Mouse (Mus musculus) left cerebral cortex, postnatal 10 days (tissue): ENCODE results near the gene S1pr3. TPM values are rescaled to one million over a fixed set of nuclear protein-coding genes. Genes with fewer than 3 reads are reported as not detected.
A peak's percentile ranks its signal among the peaks of the same experiment; 100 is the strongest.

Experiments
- DNase-seq, 2 experiments: peaks; one replicate each; pipeline ENCODE4 v3.0.0; 2021 to 2022; ENCODE audit warnings: low spot score in 2 of 2, mixed read lengths in 1 of 2; ENCODE audit errors: extremely low spot score in 1 of 2
- intact Hi-C: fragments of 180-260 bp; cut with DNase I; formaldehyde crosslinking; loops from one replicate; pipeline ENCODE4 v1.15.1; 2025
- total RNA-seq, 2 experiments: library from RNA; stranded (reverse); gene quantifications; 2 replicates each; pipeline ENCODE4 v1.2.3; 2021

Gene S1pr3
- 1 to 10 TPM; 7.3 to 7.9 TPM for total RNA-seq

DNA sequence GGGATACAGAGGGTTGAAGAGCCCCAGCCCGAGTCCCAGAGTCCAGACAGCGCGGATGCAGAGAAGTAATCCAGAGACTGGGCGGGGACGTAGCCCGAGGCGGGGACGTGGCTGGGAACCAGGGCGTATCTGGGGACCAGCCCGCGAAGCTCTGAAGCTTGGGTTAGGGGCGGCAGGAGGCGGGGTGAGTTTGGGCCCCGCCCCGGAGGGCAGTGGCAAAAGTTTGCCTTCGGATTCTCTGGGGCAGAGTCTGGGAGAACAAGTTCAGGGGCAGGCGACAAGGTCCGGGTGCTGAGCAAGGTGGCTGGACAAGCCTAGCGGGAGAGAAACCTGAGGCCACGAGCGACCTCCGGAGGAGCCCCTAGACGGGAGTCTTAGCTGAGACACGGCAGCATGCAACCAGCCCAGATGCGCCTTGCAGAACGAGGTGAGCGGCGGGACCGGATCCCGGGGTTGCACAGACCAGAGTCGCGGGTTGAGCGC is at the start of gene S1pr3:
S1pr3 (plus strand) TSS at position 121 of the 483 bp plus-strand sequence.
- peak in 1 of 2 experiments; percentile 83 for DNase-seq
- intact Hi-C loops, result loop anchor here (5.0 to 10.0 kb wide), 2 partner anchors 114 to 191 kb away; no protein-coding TSS in a partner anchor

- intact Hi-C loops, result no loop called here
- DNase-seq, result no peak
These were observed 47.9 kb upstream of the S1pr3 start for GRCm38 (mm10) chr13:51360441-51360962.

DNA sequence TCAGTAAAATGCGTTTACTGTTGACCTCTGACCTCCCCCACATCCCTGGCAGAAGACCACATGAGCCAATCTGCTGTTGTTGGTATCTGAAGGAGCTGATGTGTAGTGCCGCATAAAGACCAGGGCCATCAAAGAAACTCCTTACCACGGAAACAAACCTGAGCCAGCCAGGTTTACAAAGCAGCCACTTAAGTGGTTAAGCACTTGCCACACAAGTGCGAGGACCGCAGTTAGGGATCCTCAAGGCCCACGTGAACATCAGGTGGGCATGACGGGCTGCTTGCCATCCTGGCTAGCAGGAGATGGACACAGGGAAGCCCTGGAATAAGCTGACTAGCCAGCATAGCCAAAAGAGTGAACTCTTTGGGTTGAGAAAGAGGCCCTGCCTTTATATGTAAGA is 45.0 kb upstream of the S1pr3 start:
- no peak for DNase-seq
- intact Hi-C loops, result no loop called here

GRCm38 (mm10) chr13:51363985-51364384 is 44.5 kb upstream of the S1pr3 start:
- intact Hi-C loops, result no loop called here
- no peak for DNase-seq

DNA sequence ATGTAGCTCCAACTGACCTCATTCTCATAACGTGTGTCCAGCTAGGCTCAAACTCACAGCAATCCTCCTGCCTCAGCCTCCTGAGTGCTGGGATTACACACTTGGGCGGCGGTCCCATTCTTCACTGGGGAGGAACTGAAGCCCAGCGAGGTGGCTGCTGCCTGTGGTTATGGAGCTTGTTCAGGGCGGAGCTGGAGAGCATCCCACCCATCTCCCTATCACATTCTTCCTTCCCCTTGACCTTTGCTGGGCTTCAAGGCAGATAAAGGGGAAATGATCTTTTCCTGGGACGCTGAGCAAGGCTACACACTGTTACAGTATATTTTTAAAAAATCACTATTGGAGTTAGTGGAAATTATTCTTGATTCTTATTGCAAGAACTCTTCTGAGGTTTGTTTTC is 43.2 kb upstream of the S1pr3 start:
- intact Hi-C loops, result no loop called here

DNA sequence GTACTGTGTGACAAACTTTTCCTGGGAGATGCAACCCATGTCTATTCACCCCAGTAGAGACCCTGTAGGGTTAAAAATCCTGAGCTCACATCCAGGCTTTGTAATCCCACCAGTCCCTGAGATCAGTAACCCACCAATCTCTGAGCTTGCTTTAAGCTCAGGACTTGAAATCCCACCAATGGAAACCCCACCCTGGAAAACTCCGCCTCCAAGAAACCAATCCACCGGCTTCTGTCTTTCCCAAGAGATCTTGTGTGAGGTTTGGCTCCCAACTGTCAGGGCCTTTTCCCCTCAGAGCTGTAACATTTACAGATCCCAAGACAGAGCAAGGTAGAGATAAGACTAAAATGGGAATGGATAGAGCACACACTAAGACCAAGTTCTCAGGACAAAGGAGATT is 40.1 kb upstream of the S1pr3 start:
- intact Hi-C loops, result no loop called here
- DNase-seq, result no peak

More for the DNA sequence above, 43.2 kb upstream of the S1pr3 start:
- no peak for DNase-seq

DNA sequence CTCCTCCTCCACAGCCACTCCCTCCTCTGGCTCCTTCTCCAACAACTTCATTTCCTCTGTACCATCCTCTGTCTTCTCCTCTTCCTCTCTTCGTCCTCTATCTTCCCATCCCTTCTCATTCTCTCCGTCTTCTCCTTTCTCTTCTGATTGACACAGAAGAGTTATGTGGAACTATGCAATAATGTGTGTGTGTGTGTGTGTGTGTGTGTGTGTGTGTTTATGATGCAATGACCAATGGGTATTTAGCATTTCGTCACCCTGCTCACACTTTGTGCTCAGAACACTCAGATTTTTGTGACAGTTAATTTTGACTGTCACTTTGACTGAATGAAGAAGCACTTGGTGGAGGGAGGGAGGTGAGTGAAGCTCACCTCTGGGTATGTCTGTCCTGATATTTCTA is 39.1 kb upstream of the S1pr3 start:
- intact Hi-C loops, result no loop called here
- no peak for DNase-seq

DNA sequence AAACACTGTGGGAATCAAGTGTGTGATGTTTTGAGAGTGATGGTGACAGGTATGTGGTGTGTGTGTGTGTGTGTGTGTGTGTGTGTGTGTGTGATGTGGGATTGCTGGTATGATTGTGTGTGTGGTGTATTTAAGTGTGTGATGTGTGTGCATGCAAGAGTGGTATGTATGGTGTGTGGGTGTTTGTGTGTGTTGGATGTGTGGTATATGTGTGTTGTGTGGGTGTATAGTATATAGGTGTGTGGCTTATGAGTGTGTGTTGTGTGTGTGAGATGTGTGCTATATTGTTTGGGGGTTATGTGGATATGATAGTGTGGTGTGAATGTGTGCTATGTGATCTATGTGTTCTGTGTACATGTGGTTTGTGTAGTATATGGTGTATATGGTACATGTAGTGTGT is 35.4 kb upstream of the S1pr3 start:
- intact Hi-C loops, result no loop called here
- DNase-seq, result no peak

GRCm38 (mm10) chr13:51374026-51374807 is 34.2 kb upstream of the S1pr3 start:
- intact Hi-C loops, result no loop called here
- peak in 1 of 2 experiments; percentile 57 for DNase-seq

GRCm38 (mm10) chr13:51378126-51378525 is 30.3 kb upstream of the S1pr3 start:
- intact Hi-C loops, result no loop called here
- no peak for DNase-seq

GRCm38 (mm10) chr13:51379596-51379995 is 28.8 kb upstream of the S1pr3 start:
- intact Hi-C loops, result no loop called here

DNA sequence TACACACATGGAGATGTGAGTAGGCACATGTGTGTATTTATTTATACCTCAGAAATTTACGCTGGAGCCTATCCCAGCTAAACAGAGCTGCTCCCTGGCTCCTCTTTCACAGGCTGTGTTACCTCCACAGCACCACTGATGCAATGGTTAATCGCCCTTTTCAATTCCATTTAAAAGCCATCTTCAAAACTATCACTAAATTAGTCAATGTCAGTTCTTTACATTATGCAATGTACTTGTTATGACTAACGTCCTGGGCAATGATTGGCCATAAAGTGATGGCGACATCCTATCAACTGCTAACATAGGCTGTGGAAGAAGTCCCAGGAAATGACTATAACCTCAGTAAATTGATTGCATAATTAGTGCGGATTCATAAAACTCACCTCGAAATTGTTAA is 26.9 kb upstream of the S1pr3 start:
- DNase-seq, result no peak
- intact Hi-C loops, result no loop called here

More at GRCm38 (mm10) chr13:51379596-51379995, 28.8 kb upstream of the S1pr3 start:
- DNase-seq, result no peak

- intact Hi-C loops, result no loop called here
- DNase-seq, result no peak
These were observed 23.5 kb upstream of the S1pr3 start for GRCm38 (mm10) chr13:51384899-51385298.

- no peak for DNase-seq
- intact Hi-C loops, result no loop called here
These were observed 20.5 kb upstream of the S1pr3 start for GRCm38 (mm10) chr13:51387908-51388307.

GRCm38 (mm10) chr13:51390398-51390797 is 18.0 kb upstream of the S1pr3 start:
- DNase-seq, result no peak
- intact Hi-C loops, result no loop called here

GRCm38 (mm10) chr13:51391359-51391916 is 17.0 kb upstream of the S1pr3 start:
- DNase-seq, result no peak

DNA sequence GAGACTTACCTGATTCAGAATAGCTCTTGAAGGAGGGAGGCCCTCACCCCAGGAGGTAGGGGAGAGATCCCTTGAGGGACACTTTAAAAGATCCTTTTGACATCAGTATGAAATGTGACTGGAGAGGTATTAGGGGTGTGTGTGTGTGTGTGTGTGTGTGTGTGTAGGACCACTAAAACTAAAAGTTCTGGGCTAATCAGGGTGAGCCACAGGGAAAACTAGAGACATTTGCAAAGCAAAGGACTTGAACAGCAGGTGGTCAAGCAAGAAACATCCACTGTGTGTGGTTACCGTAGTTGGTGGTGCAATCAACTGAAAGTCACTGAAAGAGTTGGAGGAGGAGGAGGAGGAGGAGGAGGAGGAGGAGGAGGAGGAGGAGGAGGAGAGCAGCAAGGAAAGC is 16.2 kb upstream of the S1pr3 start:
- intact Hi-C loops, result no loop called here
- DNase-seq, result no peak

More at GRCm38 (mm10) chr13:51391359-51391916, 17.0 kb upstream of the S1pr3 start:
- intact Hi-C loops, result no loop called here

- DNase-seq, result no peak
- intact Hi-C loops, result no loop called here
These were observed 10.6 kb upstream of the S1pr3 start for GRCm38 (mm10) chr13:51397861-51398260.

DNA sequence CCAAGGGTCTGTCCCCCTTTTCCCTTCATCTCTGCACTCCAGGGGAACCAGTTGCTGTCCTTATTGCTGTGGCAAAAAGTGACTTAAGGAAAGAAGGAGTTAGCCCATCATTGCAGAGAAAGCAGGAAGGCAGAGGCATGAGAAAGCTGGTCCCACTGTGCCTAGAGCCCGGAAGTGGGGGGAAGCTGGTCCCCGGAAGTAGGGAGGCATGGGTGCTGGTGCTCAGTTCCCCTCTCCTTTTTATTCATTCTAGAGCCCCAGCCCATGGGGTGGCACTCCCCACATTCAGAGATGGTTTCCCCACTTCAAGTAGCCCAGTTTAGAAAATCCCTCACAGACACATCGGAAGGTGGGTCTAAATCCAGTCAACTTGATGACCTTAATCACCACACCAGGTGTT is 8.9 kb upstream of the S1pr3 start:
- intact Hi-C loops, result no loop called here
- DNase-seq, result no peak

DNA sequence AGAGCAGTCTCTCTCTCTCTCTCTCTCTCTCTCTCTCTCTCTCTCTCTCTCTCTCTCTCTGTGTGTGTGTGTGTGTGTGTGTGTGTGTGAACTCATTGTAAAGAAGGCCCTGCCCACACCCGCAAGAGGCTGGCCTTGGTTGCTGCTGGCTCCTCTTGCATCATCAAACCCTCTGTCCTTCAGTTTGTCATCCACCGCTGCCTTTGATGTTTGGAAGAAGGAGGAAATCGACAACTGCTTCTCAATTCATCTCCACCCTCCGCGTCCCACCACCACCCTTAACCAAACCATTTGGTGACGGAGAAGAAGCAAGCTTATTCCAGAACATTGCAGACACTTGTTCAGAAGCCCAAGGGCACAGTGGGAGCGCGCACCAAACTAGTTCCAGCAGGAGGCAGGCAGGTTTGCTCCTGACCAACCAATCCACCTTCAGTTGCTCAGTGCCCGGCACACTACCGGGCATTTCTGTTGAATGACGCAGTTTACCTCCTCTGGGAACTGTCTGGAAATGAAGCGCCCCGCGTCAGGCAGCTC is 8.2 kb upstream of the S1pr3 start:
- intact Hi-C loops, result loop anchor here (10.0 kb wide), 1 partner anchor 105 kb away; no protein-coding TSS in a partner anchor
- DNase-seq, result no peak
